Mouse (Mus musculus): ENCODE data around the gene Rai14. TPM values are rescaled to one million over a fixed set of nuclear protein-coding genes. Genes with fewer than 3 reads are reported as not detected.

Gene Rai14
- polyA plus RNA-seq, 1 experiment, result 2.1 TPM

GRCm38 (mm10) chr15:10691481-10691880 lies 22.9 kb downstream of the Rai14 start:
- 34% methylated on average over 6 of the region's 6 CpGs for WGBS
- no peak for TF ChIP-seq POLR2A (IDR thresholded peaks at IDR 0.05; ENCODE audit: low read depth, low read length)
- TF ChIP-seq CTCF (IDR thresholded peaks at IDR 0.05; ENCODE audit: extremely low read depth, insufficient read length, insufficient replicate concordance, low read depth, low read length), result no peak
- no peak overlapping the region for H3K27ac ChIP-seq (ENCODE audit: insufficient read depth, low read depth, low read length)
- H3K4me3 ChIP-seq (ENCODE audit: low read depth, low read length), result no peak overlapping the region
- no peaks in the 10 kb centered on the region for H3K27me3 ChIP-seq (ENCODE audit: control insufficient read depth, insufficient read depth, low read length)
- peaks cover 11% of the 10 kb centered on the region for H3K4me1 ChIP-seq (ENCODE audit: control insufficient read depth, insufficient read depth, insufficient read length, low read length)
- H3K36me3 ChIP-seq (ENCODE audit: control insufficient read depth, insufficient read depth, low read length), result no peaks in the 10 kb centered on the region

- TF ChIP-seq CTCF (IDR thresholded peaks at IDR 0.05; ENCODE audit: extremely low read depth, insufficient read length, insufficient replicate concordance, low read depth, low read length) (no peak), POLR2A (IDR thresholded peaks at IDR 0.05; ENCODE audit: low read depth, low read length) (no peak)
- Histone ChIP-seq H3K27ac (ENCODE audit: insufficient read depth, low read depth, low read length) (peak overlapping the region; percentile 63), H3K4me1 (ENCODE audit: control insufficient read depth, insufficient read depth, insufficient read length, low read length) (peaks cover 16% of the 10 kb centered on the region), H3K27me3 (ENCODE audit: control insufficient read depth, insufficient read depth, low read length) (no peaks in the 10 kb centered on the region), H3K36me3 (ENCODE audit: control insufficient read depth, insufficient read depth, low read length) (no peaks in the 10 kb centered on the region), H3K4me3 (ENCODE audit: low read depth, low read length) (peak overlapping the region; percentile 12; the same call in 1 of the 2 replicates)
- 21% methylated on average over 5 of the region's 5 CpGs for WGBS
Measured at GRCm38 (mm10) chr15:10690973-10691372, 23.5 kb downstream of the Rai14 start.

GRCm38 (mm10) chr15:10690219-10690618 lies 24.2 kb downstream of the Rai14 start:
- WGBS, result 24% methylated on average over 13 of the region's 13 CpGs
- Histone ChIP-seq H3K4me1 (ENCODE audit: control insufficient read depth, insufficient read depth, insufficient read length, low read length) (peaks cover 20% of the 10 kb centered on the region), H3K27ac (ENCODE audit: insufficient read depth, low read depth, low read length) (peak overlapping the region; percentile 63), H3K27me3 (ENCODE audit: control insufficient read depth, insufficient read depth, low read length) (no peaks in the 10 kb centered on the region), H3K36me3 (ENCODE audit: control insufficient read depth, insufficient read depth, low read length) (no peaks in the 10 kb centered on the region), H3K4me3 (ENCODE audit: low read depth, low read length) (no peak overlapping the region; the same call in 1 of the 2 replicates)
- TF ChIP-seq CTCF (IDR thresholded peaks at IDR 0.05; ENCODE audit: extremely low read depth, insufficient read length, insufficient replicate concordance, low read depth, low read length), result no peak
- TF ChIP-seq POLR2A (IDR thresholded peaks at IDR 0.05; ENCODE audit: low read depth, low read length), result no peak

- H3K27ac ChIP-seq (ENCODE audit: insufficient read depth, low read depth, low read length), result peak overlapping the region; percentile 79
- H3K4me3 ChIP-seq (ENCODE audit: low read depth, low read length), result no peak overlapping the region
- H3K27me3 ChIP-seq (ENCODE audit: control insufficient read depth, insufficient read depth, low read length), result no peaks in the 10 kb centered on the region
- no peaks in the 10 kb centered on the region for H3K36me3 ChIP-seq (ENCODE audit: control insufficient read depth, insufficient read depth, low read length)
- TF ChIP-seq CTCF (IDR thresholded peaks at IDR 0.05; ENCODE audit: extremely low read depth, insufficient read length, insufficient replicate concordance, low read depth, low read length) (no peak), POLR2A (IDR thresholded peaks at IDR 0.05; ENCODE audit: low read depth, low read length) (no peak)
- H3K4me1 ChIP-seq (ENCODE audit: control insufficient read depth, insufficient read depth, insufficient read length, low read length), result peaks cover 21% of the 10 kb centered on the region
- WGBS, result 37% methylated on average over 11 of the region's 11 CpGs
Measured at GRCm38 (mm10) chr15:10689304-10689703, 25.1 kb downstream of the Rai14 start.

- peak overlapping the region; percentile 36; the same call in 1 of the 2 replicates for H3K27ac ChIP-seq (ENCODE audit: insufficient read depth, low read depth, low read length)
- H3K4me1 ChIP-seq (ENCODE audit: control insufficient read depth, insufficient read depth, insufficient read length, low read length), result peaks cover 21% of the 10 kb centered on the region
- no peaks in the 10 kb centered on the region for H3K36me3 ChIP-seq (ENCODE audit: control insufficient read depth, insufficient read depth, low read length)
- no peaks in the 10 kb centered on the region for H3K27me3 ChIP-seq (ENCODE audit: control insufficient read depth, insufficient read depth, low read length)
- TF ChIP-seq POLR2A (IDR thresholded peaks at IDR 0.05; ENCODE audit: low read depth, low read length), result no peak
- no peak for TF ChIP-seq CTCF (IDR thresholded peaks at IDR 0.05; ENCODE audit: extremely low read depth, insufficient read length, insufficient replicate concordance, low read depth, low read length)
- H3K4me3 ChIP-seq (ENCODE audit: low read depth, low read length), result no peak overlapping the region
- 45% methylated on average over 5 of the region's 5 CpGs for WGBS
Measured at GRCm38 (mm10) chr15:10688686-10689085, 25.7 kb downstream of the Rai14 start.

- H3K27me3 ChIP-seq (ENCODE audit: control insufficient read depth, insufficient read depth, low read length), result no peaks in the 10 kb centered on the region
- H3K4me3 ChIP-seq (ENCODE audit: low read depth, low read length), result no peak overlapping the region
- no peaks in the 10 kb centered on the region for H3K36me3 ChIP-seq (ENCODE audit: control insufficient read depth, insufficient read depth, low read length)
- no peak overlapping the region for H3K27ac ChIP-seq (ENCODE audit: insufficient read depth, low read depth, low read length)
- TF ChIP-seq POLR2A (IDR thresholded peaks at IDR 0.05; ENCODE audit: low read depth, low read length) (no peak), CTCF (IDR thresholded peaks at IDR 0.05; ENCODE audit: extremely low read depth, insufficient read length, insufficient replicate concordance, low read depth, low read length) (no peak)
- WGBS, result 93% methylated on average over 7 of the region's 7 CpGs
- peaks cover 21% of the 10 kb centered on the region for H3K4me1 ChIP-seq (ENCODE audit: control insufficient read depth, insufficient read depth, insufficient read length, low read length)
Measured at GRCm38 (mm10) chr15:10687365-10687764, 27.1 kb downstream of the Rai14 start.

- H3K4me1 ChIP-seq (ENCODE audit: control insufficient read depth, insufficient read depth, insufficient read length, low read length), result peaks cover 18% of the 10 kb centered on the region
- no peak overlapping the region for H3K27ac ChIP-seq (ENCODE audit: insufficient read depth, low read depth, low read length)
- H3K36me3 ChIP-seq (ENCODE audit: control insufficient read depth, insufficient read depth, low read length), result no peaks in the 10 kb centered on the region
- TF ChIP-seq CTCF (IDR thresholded peaks at IDR 0.05; ENCODE audit: extremely low read depth, insufficient read length, insufficient replicate concordance, low read depth, low read length) (no peak), POLR2A (IDR thresholded peaks at IDR 0.05; ENCODE audit: low read depth, low read length) (no peak)
- H3K4me3 ChIP-seq (ENCODE audit: low read depth, low read length), result no peak overlapping the region
- 39% methylated on average over 14 of the region's 14 CpGs for WGBS
- no peaks in the 10 kb centered on the region for H3K27me3 ChIP-seq (ENCODE audit: control insufficient read depth, insufficient read depth, low read length)
Measured at GRCm38 (mm10) chr15:10685692-10686430, 28.6 kb downstream of the Rai14 start.

Measured in small intestine, adult 2 months (tissue).